Mouse (Mus musculus): ENCODE measurements around the gene Adamts8. TPM values are rescaled to one million over a fixed set of nuclear protein-coding genes. Genes with fewer than 3 reads are reported as not detected.

Adamts8 gene
- polyA plus RNA-seq, 1 experiment from 2014 or later: 1.7 TPM

DNA sequence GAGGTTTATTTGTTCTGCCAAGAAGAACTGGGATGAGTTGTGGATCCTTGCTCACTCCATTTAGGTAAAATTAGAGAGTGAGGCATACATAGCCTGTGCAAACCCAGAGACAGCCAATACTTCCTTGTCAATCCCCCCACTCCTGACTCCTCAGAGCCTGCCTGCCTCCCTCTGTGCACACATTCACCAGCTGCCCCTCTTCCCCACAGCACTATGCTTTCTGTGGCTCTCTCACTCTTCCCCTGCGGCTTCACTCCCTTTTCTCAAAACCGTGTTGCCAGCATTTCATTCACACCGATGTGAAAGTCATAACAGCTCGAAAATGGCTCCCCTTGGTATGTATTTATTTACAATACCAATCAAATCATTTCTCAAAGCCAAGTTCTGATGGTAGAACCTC lies 10.0 kb upstream of the Adamts8 start:
- Histone ChIP-seq H3K27me3 (replicated peaks) (no peaks in the 10 kb centered on the region), H3K4me2 (no peak overlapping the region), H3K4me1 (no peaks in the 10 kb centered on the region), H3K36me3 (replicated peaks) (no peaks in the 10 kb centered on the region), H3K4me3 (no peak overlapping the region), H3K9me3 (no peaks in the 10 kb centered on the region), H3K27ac (no peak overlapping the region), H3K9ac (no peak overlapping the region)
- ATAC-seq (replicated peaks): no peak
- WGBS: 74% methylated on average over 4 of the region's 4 CpGs

DNA sequence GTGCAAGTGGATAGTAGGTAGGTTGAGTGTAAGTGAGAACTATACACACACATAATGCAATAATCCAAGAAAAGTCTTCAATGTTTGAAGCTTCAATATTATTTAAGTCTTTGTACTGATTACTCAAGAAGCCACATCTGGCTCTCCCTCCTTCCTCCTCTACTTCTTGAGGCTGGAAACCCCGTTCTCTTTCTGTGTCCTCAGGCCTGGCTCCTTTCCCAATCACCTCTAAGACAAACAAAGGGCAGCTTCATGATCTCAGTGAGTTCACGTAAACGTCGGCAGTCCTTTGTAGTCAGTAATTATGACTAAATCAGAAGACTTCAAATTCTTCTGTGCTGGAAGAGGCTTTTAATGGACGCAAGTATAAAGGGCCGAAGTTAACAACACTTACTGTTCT lies 7.5 kb upstream of the Adamts8 start:
- H3K9ac ChIP-seq: no peak overlapping the region
- H3K4me1 ChIP-seq: no peaks in the 10 kb centered on the region
- no peak for ATAC-seq (replicated peaks)
- H3K36me3 ChIP-seq (replicated peaks): no peaks in the 10 kb centered on the region
- 0 out of 2 replicates have a peak, but pooled peaks cover 5% of the 10 kb centered on the region for H3K27me3 ChIP-seq (replicated peaks)
- 71% methylated on average over 6 of the region's 6 CpGs for WGBS
- H3K9me3 ChIP-seq: no peaks in the 10 kb centered on the region
- H3K4me2 ChIP-seq: no peak overlapping the region
- H3K4me3 ChIP-seq: no peak overlapping the region
- H3K27ac ChIP-seq: no peak overlapping the region

DNA sequence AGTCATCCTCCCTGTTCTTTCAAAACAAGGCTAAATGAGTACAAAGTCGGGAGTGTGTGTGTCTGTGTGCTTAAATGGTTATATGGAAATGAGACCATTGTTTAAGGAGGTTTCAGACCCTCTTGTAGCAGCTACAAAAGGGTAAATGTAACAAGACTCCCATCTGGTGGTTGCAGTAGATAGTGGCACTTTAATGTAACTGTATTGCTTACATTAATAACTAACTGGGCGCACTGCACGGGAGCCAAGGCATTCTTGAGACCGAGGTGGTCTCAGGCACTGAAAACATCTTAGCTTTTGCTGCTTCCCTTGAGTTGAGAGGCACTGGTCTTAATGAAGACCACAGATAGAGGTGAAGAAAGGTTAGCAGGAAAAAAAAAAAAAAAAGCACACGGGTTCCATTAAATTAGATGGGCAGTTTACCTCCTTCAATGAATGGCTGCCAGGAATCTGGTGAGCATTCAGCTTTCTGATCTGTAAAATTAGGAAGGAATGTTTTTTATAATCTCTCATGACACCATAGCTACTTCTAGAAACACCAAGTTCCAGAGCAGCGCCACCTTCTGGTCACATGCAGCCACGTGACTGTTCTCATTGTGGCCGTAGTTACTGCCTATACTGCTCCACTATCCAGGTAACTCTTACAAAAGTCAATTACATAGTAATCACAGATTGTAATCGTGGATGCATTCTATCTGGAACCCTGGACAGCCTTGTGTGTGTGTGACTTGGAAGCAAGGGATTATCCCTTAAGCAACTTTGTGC lies 5.5 kb upstream of the Adamts8 start:
- peak overlapping the region; percentile 22; the same call in 1 of the 2 replicates for H3K4me2 ChIP-seq
- peaks cover 1% of the 10 kb centered on the region for H3K4me1 ChIP-seq
- WGBS: 30% methylated on average over 9 of the region's 9 CpGs

DNA sequence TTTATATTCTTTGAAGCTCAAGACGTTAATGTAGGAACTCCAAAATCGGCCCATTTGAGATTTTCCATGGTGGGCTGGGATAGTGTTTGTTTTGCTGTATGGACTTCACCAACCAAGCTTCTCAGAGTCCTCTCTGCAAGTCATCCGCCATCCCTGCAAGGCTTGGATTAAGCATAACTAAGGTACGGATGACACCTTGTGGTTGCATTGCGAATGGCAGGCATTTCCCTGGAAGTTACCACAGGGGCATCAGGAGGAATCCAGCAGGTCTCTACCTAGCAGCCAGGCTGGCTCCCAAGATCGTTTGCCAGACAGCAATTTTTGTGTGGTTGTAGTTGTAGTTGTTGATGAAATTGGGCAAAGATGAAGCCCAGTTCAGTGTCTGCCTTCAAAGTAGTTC lies 2.0 kb upstream of the Adamts8 start:
- H3K4me3 ChIP-seq: no peak overlapping the region
- 4% methylated on average over 6 of the region's 6 CpGs for WGBS
- H3K9me3 ChIP-seq: no peaks in the 10 kb centered on the region
- H3K4me2 ChIP-seq: no peak overlapping the region
- no peak overlapping the region for H3K27ac ChIP-seq
- peaks cover 37% of the 10 kb centered on the region for H3K27me3 ChIP-seq (replicated peaks)
- no peak for ATAC-seq (replicated peaks)
- H3K9ac ChIP-seq: no peak overlapping the region
- H3K4me1 ChIP-seq: peaks cover 19% of the 10 kb centered on the region
- H3K36me3 ChIP-seq (replicated peaks): no peaks in the 10 kb centered on the region

More for the DNA sequence above, 5.5 kb upstream of the Adamts8 start:
- Histone ChIP-seq H3K27ac (no peak overlapping the region), H3K36me3 (replicated peaks) (no peaks in the 10 kb centered on the region), H3K27me3 (replicated peaks) (peaks cover 19% of the 10 kb centered on the region), H3K9me3 (no peaks in the 10 kb centered on the region), H3K9ac (no peak overlapping the region), H3K4me3 (no peak overlapping the region)
- peak; percentile 81 for ATAC-seq (replicated peaks)

DNA sequence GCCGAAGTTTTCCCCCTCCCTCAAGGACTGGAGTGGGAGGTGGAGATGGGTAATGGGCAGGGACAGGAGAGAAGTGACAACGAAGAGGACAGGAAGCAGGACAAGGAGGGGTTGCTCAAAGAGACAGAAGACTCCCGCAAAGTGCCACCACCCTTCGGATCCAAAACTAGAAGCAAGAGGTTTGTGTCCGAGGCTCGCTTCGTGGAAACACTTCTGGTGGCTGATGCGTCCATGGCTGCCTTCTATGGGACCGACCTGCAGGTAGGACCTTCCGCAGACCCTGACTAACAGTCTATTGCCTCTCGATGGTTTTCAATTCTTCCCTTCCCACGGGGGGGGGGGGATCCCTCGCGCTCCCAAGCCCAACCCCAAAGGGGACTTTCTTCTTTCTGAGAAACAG lies 979 bp downstream of the Adamts8 start:
- H3K9me3 ChIP-seq: no peaks in the 10 kb centered on the region
- H3K27ac ChIP-seq: no peak overlapping the region
- H3K4me3 ChIP-seq: peak overlapping the region; percentile 78
- peaks cover 39% of the 10 kb centered on the region for H3K27me3 ChIP-seq (replicated peaks)
- H3K4me1 ChIP-seq: peaks cover 19% of the 10 kb centered on the region
- peak overlapping the region; percentile 67 for H3K9ac ChIP-seq
- 0% methylated on average over 13 of the region's 14 CpGs for WGBS
- ATAC-seq (replicated peaks): no peak
- H3K36me3 ChIP-seq (replicated peaks): no peaks in the 10 kb centered on the region
- peak overlapping the region; percentile 98 for H3K4me2 ChIP-seq

DNA sequence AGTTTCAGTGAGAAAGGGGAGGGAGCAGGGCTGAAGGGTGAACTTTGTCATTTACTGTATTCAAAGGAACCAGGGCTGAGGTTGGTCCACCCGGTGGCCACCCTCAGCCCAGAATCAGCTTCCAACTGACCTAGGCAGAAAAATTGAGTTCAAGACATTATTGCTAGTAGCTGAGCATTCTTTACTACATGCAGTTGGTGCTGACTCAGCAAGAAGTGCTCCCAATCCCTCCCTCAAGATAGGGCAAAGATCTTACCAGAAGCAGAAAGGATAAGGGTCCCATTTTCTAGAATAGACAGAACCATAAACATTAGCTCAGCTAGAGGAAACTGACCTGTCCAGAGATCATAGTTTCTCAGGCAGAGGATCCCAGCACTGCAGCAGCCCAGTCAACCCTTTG lies 1.9 kb downstream of the Adamts8 start:
- ATAC-seq (replicated peaks): no peak
- H3K27me3 ChIP-seq (replicated peaks): peaks cover 34% of the 10 kb centered on the region
- no peak overlapping the region for H3K27ac ChIP-seq
- H3K4me2 ChIP-seq: 0 out of 2 replicates have a peak overlapping the region, but pooled peaks have one; percentile 98
- H3K9me3 ChIP-seq: no peaks in the 10 kb centered on the region
- H3K4me3 ChIP-seq: no peak overlapping the region
- WGBS: 21% methylated on average over 1 of the region's 1 CpGs
- H3K36me3 ChIP-seq (replicated peaks): no peaks in the 10 kb centered on the region
- H3K4me1 ChIP-seq: peaks cover 19% of the 10 kb centered on the region
- no peak overlapping the region for H3K9ac ChIP-seq

DNA sequence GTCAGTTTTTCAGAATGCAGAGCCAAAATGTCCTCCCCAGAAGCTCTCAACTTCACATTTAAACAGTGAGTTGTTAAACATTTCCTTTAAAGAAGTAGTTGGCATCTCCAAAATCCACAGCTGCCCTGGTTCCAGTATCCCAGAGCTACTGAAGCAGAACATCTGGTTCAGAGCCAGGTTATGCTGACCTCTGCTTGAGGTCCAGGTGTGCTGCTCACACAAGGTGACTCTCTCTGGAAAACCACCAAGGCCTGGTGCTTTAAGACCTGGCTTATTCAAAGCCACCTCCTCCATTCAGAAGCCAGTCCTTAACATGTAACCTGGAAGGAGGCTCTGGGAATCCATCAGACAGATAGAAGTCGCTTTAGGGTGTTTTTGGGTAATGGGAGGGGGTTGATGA lies 2.9 kb downstream of the Adamts8 start:
- WGBS: 62% methylated on average over 1 of the region's 1 CpGs

DNA sequence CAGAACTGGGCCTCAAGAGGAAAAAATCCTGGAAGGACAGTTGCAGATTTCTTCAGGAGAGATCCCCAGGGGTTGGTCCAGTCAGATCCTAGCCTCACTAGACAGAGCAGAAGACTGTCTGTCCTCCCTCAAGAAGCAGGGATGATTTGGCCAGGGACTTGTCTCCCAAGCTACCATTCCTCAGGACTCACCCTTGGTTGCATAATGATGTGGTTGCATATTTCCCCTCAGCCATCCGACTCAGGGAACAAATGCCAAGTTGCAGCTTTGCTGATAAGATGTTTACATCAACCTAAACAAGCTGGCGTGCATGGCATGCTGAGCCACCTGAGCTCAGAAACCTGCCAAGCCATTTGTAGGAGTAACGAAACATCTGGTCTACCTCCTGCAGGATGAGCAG lies 7.1 kb downstream of the Adamts8 start:
- no peaks in the 10 kb centered on the region for H3K4me1 ChIP-seq
- H3K27me3 ChIP-seq (replicated peaks): peaks cover 10% of the 10 kb centered on the region
- no peak overlapping the region for H3K27ac ChIP-seq
- no peak overlapping the region for H3K9ac ChIP-seq
- no peak overlapping the region for H3K4me2 ChIP-seq
- ATAC-seq (replicated peaks): no peak
- WGBS: 88% methylated on average over 3 of the region's 3 CpGs
- H3K4me3 ChIP-seq: no peak overlapping the region
- no peaks in the 10 kb centered on the region for H3K9me3 ChIP-seq
- no peaks in the 10 kb centered on the region for H3K36me3 ChIP-seq (replicated peaks)

More for the DNA sequence above, 2.9 kb downstream of the Adamts8 start:
- Histone ChIP-seq H3K27ac (no peak overlapping the region), H3K36me3 (replicated peaks) (no peaks in the 10 kb centered on the region), H3K4me1 (peaks cover 19% of the 10 kb centered on the region), H3K9me3 (no peaks in the 10 kb centered on the region), H3K27me3 (replicated peaks) (peaks cover 34% of the 10 kb centered on the region), H3K4me3 (no peak overlapping the region), H3K4me2 (no peak overlapping the region), H3K9ac (no peak overlapping the region)
- ATAC-seq (replicated peaks): no peak

DNA sequence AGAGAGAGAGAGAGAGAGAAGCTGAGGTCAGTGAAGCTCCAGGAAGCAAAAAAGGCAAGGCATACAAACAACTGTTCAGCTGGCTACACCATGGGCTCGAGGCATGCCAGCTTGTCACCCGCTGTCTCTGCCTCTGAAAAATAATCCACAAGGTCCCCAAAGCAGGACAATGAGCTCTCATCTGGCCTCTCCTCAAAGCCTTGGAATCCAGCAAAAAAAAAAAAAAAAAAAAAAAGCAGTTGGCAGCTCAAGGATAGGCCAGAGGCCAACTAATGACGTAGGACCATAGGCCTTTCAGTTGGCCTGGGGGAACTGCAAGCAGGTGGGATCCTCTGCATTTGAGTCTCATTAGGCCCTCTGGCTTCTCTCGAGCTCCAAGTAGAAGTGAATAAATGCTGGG lies 7.6 kb downstream of the Adamts8 start:
- 70% methylated on average over 4 of the region's 4 CpGs for WGBS
- ATAC-seq (replicated peaks): no peak

DNA sequence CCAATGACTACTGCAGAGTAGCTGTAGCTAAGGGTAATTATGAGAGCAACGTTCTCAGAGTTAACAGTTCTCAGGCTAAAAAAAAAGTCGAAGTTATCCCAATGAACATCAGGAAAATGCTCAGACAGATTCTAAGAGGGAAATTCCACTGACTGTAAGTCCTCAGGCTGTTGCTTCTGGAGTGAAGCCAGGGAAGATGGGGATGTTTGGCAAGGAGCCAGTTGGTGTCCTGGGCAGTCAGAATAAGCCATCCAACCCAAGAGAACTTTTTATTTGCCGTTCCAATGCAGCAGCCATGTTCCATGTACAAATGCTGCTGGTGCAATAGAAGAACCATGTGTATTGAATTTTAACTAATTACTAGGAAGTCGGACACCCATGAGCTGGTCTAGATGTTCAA lies 8.2 kb downstream of the Adamts8 start:
- Histone ChIP-seq H3K4me3 (no peak overlapping the region), H3K9ac (no peak overlapping the region), H3K9me3 (no peaks in the 10 kb centered on the region), H3K27me3 (replicated peaks) (no peaks in the 10 kb centered on the region; the same call in 1 of the 2 replicates), H3K4me1 (no peaks in the 10 kb centered on the region), H3K36me3 (replicated peaks) (no peaks in the 10 kb centered on the region), H3K27ac (no peak overlapping the region), H3K4me2 (no peak overlapping the region)
- WGBS: 76% methylated on average over 4 of the region's 4 CpGs
- no peak for ATAC-seq (replicated peaks)

More for the DNA sequence above, 7.6 kb downstream of the Adamts8 start:
- no peaks in the 10 kb centered on the region for H3K4me1 ChIP-seq
- peaks cover 4% of the 10 kb centered on the region; the same call in 1 of the 2 replicates for H3K27me3 ChIP-seq (replicated peaks)
- no peak overlapping the region for H3K4me3 ChIP-seq
- H3K4me2 ChIP-seq: no peak overlapping the region
- no peaks in the 10 kb centered on the region for H3K36me3 ChIP-seq (replicated peaks)
- no peaks in the 10 kb centered on the region for H3K9me3 ChIP-seq
- no peak overlapping the region for H3K27ac ChIP-seq
- no peak overlapping the region for H3K9ac ChIP-seq

DNA sequence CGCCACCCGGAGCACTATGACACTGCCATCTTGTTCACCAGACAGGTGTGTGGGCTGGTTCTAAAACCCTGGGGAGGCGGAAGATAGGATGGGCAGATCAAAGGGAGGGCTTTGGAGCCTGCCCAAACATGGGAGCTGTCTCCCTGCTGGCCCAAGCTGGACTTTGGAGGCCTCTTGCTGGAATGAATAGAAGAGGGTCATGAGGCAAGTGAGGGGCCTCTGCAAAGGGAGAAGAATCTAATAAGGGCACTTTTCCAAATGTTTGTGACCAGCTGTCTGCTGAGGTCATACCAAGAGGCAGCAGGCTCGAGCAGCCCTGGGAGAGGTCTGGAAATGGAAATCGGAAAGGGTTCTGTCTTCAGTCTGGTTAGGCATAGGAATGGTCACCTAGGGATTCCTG lies 9.1 kb downstream of the Adamts8 start:
- Histone ChIP-seq H3K4me1 (no peaks in the 10 kb centered on the region), H3K4me3 (no peak overlapping the region), H3K36me3 (replicated peaks) (no peaks in the 10 kb centered on the region), H3K27ac (no peak overlapping the region), H3K4me2 (no peak overlapping the region), H3K9me3 (no peaks in the 10 kb centered on the region), H3K27me3 (replicated peaks) (no peaks in the 10 kb centered on the region; the same call in 1 of the 2 replicates), H3K9ac (no peak overlapping the region)
- WGBS: 90% methylated on average over 5 of the region's 5 CpGs
- ATAC-seq (replicated peaks): no peak

DNA sequence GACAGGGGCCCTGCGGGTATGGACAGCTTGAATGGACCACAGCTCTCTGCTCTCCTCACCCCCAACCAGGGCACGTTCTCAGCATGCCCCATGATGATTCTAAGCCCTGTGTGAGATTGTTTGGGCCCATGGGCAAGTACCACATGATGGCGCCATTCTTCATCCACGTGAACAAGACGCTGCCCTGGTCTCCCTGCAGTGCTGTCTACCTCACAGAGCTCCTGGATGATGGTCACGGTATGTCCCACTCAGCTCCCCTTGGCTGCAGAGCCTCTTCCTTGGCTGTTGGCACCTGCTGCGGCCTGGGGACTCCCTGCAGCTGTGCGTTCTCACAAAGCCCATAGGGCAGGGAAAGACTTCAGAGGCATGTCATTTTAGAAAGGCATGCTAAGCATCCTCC lies 10.9 kb downstream of the Adamts8 start:
- H3K4me3 ChIP-seq: no peak overlapping the region
- no peak overlapping the region for H3K9ac ChIP-seq
- H3K27me3 ChIP-seq (replicated peaks): no peaks in the 10 kb centered on the region
- no peaks in the 10 kb centered on the region for H3K9me3 ChIP-seq
- 57% methylated on average over 8 of the region's 8 CpGs for WGBS
- H3K4me2 ChIP-seq: no peak overlapping the region
- ATAC-seq (replicated peaks): no peak
- no peaks in the 10 kb centered on the region for H3K36me3 ChIP-seq (replicated peaks)
- H3K27ac ChIP-seq: no peak overlapping the region
- no peaks in the 10 kb centered on the region for H3K4me1 ChIP-seq

DNA sequence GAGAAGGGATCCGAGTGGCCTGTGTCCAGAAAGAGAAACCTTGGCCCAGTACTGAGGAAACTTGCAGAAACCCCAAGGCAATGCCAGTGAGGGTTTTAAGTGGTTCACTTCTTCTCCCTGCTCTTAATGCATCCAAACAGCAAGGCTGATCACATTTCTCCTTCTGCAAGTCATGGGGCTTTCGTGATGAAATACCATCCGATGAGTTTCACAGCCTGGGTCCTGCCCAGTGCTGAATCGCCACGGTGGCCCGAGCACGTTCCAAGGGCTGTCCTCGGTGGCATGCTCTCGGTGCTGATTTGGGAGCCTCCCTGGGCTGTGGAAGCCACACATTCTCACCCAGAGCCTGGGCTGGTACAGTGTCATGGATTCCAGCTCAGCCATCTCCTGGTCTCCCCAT lies 12.9 kb downstream of the Adamts8 start:
- Histone ChIP-seq H3K4me2 (no peak overlapping the region), H3K4me3 (no peak overlapping the region), H3K9me3 (no peaks in the 10 kb centered on the region), H3K27ac (no peak overlapping the region), H3K9ac (no peak overlapping the region), H3K4me1 (no peaks in the 10 kb centered on the region), H3K36me3 (replicated peaks) (no peaks in the 10 kb centered on the region), H3K27me3 (replicated peaks) (no peaks in the 10 kb centered on the region)
- 92% methylated on average over 9 of the region's 9 CpGs for WGBS
- no peak for ATAC-seq (replicated peaks)
